Mouse (Mus musculus) neural tube, embryonic 14.5 days (tissue): ENCODE results near the gene F11r. TPM values are rescaled to one million over a fixed set of nuclear protein-coding genes. Genes with fewer than 3 reads are reported as not detected.

ENCODE experiments used
- polyA plus RNA-seq: library from polyadenylated mRNA; unstranded; fragments of >200 nt; fragmentation: Nextera tagmentation; extraction: Ambion mirVana; gene quantifications from 2 replicates; pipeline ENCODE4 v1.2.1, GENCODE M21; 2014

F11r gene
- polyA plus RNA-seq, 1 experiment from 2014 or later: 8.0 TPM

Other genes with a start within 250 kb of the F11r start
- 31.8 and 41.6 TPM in 2 replicates for gene Pcp4l1, start 241.3 kb upstream of the F11r start, polyA plus RNA-seq
- 0.20 and 0.32 TPM in 2 replicates for gene Nr1i3, start 223.6 kb upstream of the F11r start, polyA plus RNA-seq
- gene Tomm40l, start 215.0 kb upstream of the F11r start, polyA plus RNA-seq: 41.5 and 45.5 TPM in 2 replicates
- 7.9 and 8.2 TPM in 2 replicates for gene Apoa2, start 212.5 kb upstream of the F11r start, polyA plus RNA-seq
- gene Fcer1g, start 203.2 kb upstream of the F11r start, polyA plus RNA-seq: 10.2 and 33.2 TPM in 2 replicates
- 1.3 and 2.6 TPM in 2 replicates for gene Adamts4, start 187.1 kb upstream of the F11r start, polyA plus RNA-seq
- gene Ndufs2, start 186.1 kb upstream of the F11r start, polyA plus RNA-seq: 234 and 253 TPM in 2 replicates
- 96.5 and 98.1 TPM in 2 replicates for gene B4galt3, start 167.2 kb upstream of the F11r start, polyA plus RNA-seq
- 49.2 and 51.2 TPM in 2 replicates for gene Ppox, start 156.3 kb upstream of the F11r start, polyA plus RNA-seq
- gene Usp21, start 149.5 kb upstream of the F11r start, polyA plus RNA-seq: 76.8 and 87.9 TPM in 2 replicates
- gene Ufc1, start 142.5 kb upstream of the F11r start, polyA plus RNA-seq: 116 and 124 TPM in 2 replicates
- gene Dedd, start 108.4 kb upstream of the F11r start, polyA plus RNA-seq: 48.0 and 49.7 TPM in 2 replicates
- 40.2 and 43.5 TPM in 2 replicates for gene Nit1, start 91.9 kb upstream of the F11r start, polyA plus RNA-seq
- gene Pfdn2, start 91.9 kb upstream of the F11r start, polyA plus RNA-seq: 58.1 and 67.6 TPM in 2 replicates
- 3.2 and 5.3 TPM in 2 replicates for gene Klhdc9, start 76.7 kb upstream of the F11r start, polyA plus RNA-seq
- gene Nectin4, start 67.4 kb upstream of the F11r start, polyA plus RNA-seq: 2.2 and 2.8 TPM in 2 replicates
- 0.25 and 0.61 TPM in 2 replicates for gene Arhgap30, start 48.6 kb upstream of the F11r start, polyA plus RNA-seq
- 164 and 191 TPM in 2 replicates for gene Usf1, start 26.2 kb upstream of the F11r start, polyA plus RNA-seq
- 2.9 and 3.8 TPM in 2 replicates for gene Tstd1, start 18.7 kb upstream of the F11r start, polyA plus RNA-seq
- gene Alyref2, start 65.9 kb downstream of the F11r start, polyA plus RNA-seq: 30.1 and 32.7 TPM in 2 replicates
- gene Itln1, start 97.8 kb downstream of the F11r start, polyA plus RNA-seq: not detected in 2 replicates
- gene Cd244a, start 121.7 kb downstream of the F11r start, polyA plus RNA-seq: not detected in 2 replicates
- not detected in 2 replicates for gene Ly9, start 169.9 kb downstream of the F11r start, polyA plus RNA-seq
- gene Slamf7, start 215.5 kb downstream of the F11r start, polyA plus RNA-seq: not detected in 2 replicates
- 0.40 and 0.98 TPM in 2 replicates for gene Cd48, start 244.5 kb downstream of the F11r start, polyA plus RNA-seq